Comparison of ENCODE assay signal across 18 mouse cellular contexts in the genomic region with DNA sequence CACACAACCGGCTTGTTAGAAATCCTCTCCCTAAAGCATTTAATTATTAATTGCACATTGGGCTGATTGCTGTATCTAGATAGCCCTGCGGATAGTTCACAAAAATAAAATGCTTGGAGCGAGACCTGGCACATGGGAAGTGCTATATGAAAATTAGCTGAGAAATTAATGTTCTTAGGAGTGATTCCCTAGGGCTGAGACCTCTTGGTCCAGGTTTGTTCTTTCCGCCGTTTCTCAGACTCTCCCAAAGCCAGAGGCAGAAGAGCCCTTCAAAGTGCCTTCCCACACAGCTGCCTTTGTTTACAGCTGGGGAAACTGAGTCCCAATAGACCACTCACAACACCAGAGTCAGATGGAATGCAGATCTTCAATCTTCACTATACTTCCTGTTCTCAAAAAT.
DNase-seq lines count a peak whose midpoint lies in the region; ATAC-seq and TF ChIP-seq lines count a peak whose summit lies in the region.
"Had no signal": no experiment of that assay in that cellular context is flagged by ENCODE, and none has a peak within 500 bp of the region (broad histone marks: within the 10 kb centered on the region; RNA-seq: fewer than 3 reads in every experiment).

No protein-coding gene starts in this region.

- peaks cover 18% of the 10 kb centered on the region for H3K4me1 ChIP-seq in embryonic facial prominence, embryonic 13.5 days
- H3K4me1 ChIP-seq in embryonic facial prominence, embryonic 10.5 days = peaks cover 30% of the 10 kb centered on the region
- peaks cover 39% of the 10 kb centered on the region for H3K4me1 ChIP-seq in forebrain, embryonic 12.5 days
- peaks cover 42% of the 10 kb centered on the region for H3K4me1 ChIP-seq in hindbrain, embryonic 13.5 days (replicated peaks)
- H3K4me1 ChIP-seq in midbrain, embryonic 14.5 days (ENCODE audit: control insufficient read depth, insufficient read depth, low read length) = peaks cover 35% of the 10 kb centered on the region
- H3K4me1 ChIP-seq: liver, embryonic 13.5 days had no signal

- H3K27me3 ChIP-seq in embryonic facial prominence, embryonic 13.5 days = peaks cover 4% of the 10 kb centered on the region; the same call in 1 of the 2 replicates
- peaks cover 44% of the 10 kb centered on the region for H3K27me3 ChIP-seq in embryonic facial prominence, embryonic 10.5 days (replicated peaks; ENCODE audit: low read depth, poor library complexity, severe bottlenecking)
- peaks cover 4% of the 10 kb centered on the region; the same call in 1 of the 2 replicates for H3K27me3 ChIP-seq in forebrain, embryonic 12.5 days
- H3K27me3 ChIP-seq in hindbrain, embryonic 13.5 days = peaks cover 21% of the 10 kb centered on the region
- H3K27me3 ChIP-seq in midbrain, embryonic 14.5 days (ENCODE audit: control insufficient read depth, insufficient read depth, low read length) = no peaks in the 10 kb centered on the region

- ATAC-seq in embryonic facial prominence, embryonic 13.5 days (ENCODE audit: insufficient number of reproducible peaks, insufficient read depth, low FRiP score, low TSS enrichment, low read depth) = no peak
- ATAC-seq in forebrain, embryonic 12.5 days (ENCODE audit: low FRiP score) = no peak; the same call in 1 of the 2 replicates
- ATAC-seq in hindbrain, embryonic 13.5 days (ENCODE audit: low FRiP score) = peak; percentile 14; the same call in 1 of the 2 replicates
- peak; percentile 13; the same call in 1 of the 2 replicates for ATAC-seq in midbrain, embryonic 14.5 days (ENCODE audit: low FRiP score, low TSS enrichment)
- ATAC-seq: intestine, embryonic 16.5 days had no signal

- H3K9ac ChIP-seq in embryonic facial prominence, embryonic 13.5 days = no peak overlapping the region; the same call in 1 of the 2 replicates
- H3K9ac ChIP-seq in forebrain, embryonic 12.5 days = 0 out of 2 replicates have a peak overlapping the region, but pooled peaks have one; percentile 25
- no peak overlapping the region for H3K9ac ChIP-seq in hindbrain, embryonic 13.5 days
- H3K9ac ChIP-seq in midbrain, embryonic 14.5 days (replicated peaks; ENCODE audit: low read length) = no peak overlapping the region
- H3K9ac ChIP-seq: liver, embryonic 13.5 days had no signal

- H3K4me3 ChIP-seq in embryonic facial prominence, embryonic 13.5 days = no peak overlapping the region
- no peak overlapping the region for H3K4me3 ChIP-seq in embryonic facial prominence, embryonic 10.5 days
- no peak overlapping the region; the same call in 1 of the 2 replicates for H3K4me3 ChIP-seq in forebrain, embryonic 12.5 days (replicated peaks)
- H3K4me3 ChIP-seq in hindbrain, embryonic 13.5 days = no peak overlapping the region; the same call in 1 of the 2 replicates
- H3K4me3 ChIP-seq in midbrain, embryonic 14.5 days (replicated peaks; ENCODE audit: low read depth, low read length) = no peak overlapping the region
- no peak overlapping the region for H3K4me3 ChIP-seq in left cerebral cortex, adult 2 months
- H3K4me3 ChIP-seq: erythroblast, embryonic 14.5 days; liver, embryonic 13.5 days had no signal

- intact Hi-C loops in left cerebral cortex, adult 2 months (cut with DNase I) = loop anchor here (5.0 to 10.0 kb wide), 2 partner anchors 65 to 853 kb away; partner anchors contain the start of gene Cep83

- peak overlapping the region; percentile 30 for H3K4me2 ChIP-seq in embryonic facial prominence, embryonic 13.5 days
- H3K4me2 ChIP-seq in forebrain, embryonic 12.5 days = peak overlapping the region; percentile 43
- peak overlapping the region; percentile 45 for H3K4me2 ChIP-seq in hindbrain, embryonic 13.5 days
- peak overlapping the region; percentile 48 for H3K4me2 ChIP-seq in midbrain, embryonic 14.5 days (ENCODE audit: low read length)
- H3K4me2 ChIP-seq: liver, embryonic 13.5 days had no signal

- DNase-seq in embryonic facial prominence, embryonic 10.5 days (ENCODE audit: low spot score) = no peak
- no peak for DNase-seq in midbrain, embryonic 14.5 days
- no peak for DNase-seq in spleen, adult 18-20 months
- DNase-seq in ovary, postnatal 14 days (ENCODE audit: low spot score) = no peak
- no peak for DNase-seq in left cerebral cortex, adult 2 months (ENCODE audit: extremely low spot score in 1 of 2, low spot score in 2 of 2)
- DNase-seq: adrenal gland, adult 8-10 months; cerebellum, adult 9-10 months; heart, adult 18-20 months; heart, postnatal 10 days; kidney, postnatal 14 days; liver, embryonic 13.5 days; lung, postnatal 14 days had no signal

- TF ChIP-seq CTCF in left cerebral cortex, adult 2 months (IDR thresholded peaks at IDR 0.05) = no peak

- H3K9me3 ChIP-seq in embryonic facial prominence, embryonic 13.5 days = no peaks in the 10 kb centered on the region
- H3K9me3 ChIP-seq in embryonic facial prominence, embryonic 10.5 days = no peaks in the 10 kb centered on the region
- no peaks in the 10 kb centered on the region for H3K9me3 ChIP-seq in forebrain, embryonic 12.5 days
- no peaks in the 10 kb centered on the region for H3K9me3 ChIP-seq in hindbrain, embryonic 13.5 days
- H3K9me3 ChIP-seq in midbrain, embryonic 14.5 days (ENCODE audit: control insufficient read depth, low read length) = no peaks in the 10 kb centered on the region
- H3K9me3 ChIP-seq: liver, embryonic 13.5 days had no signal

- H3K27ac ChIP-seq in embryonic facial prominence, embryonic 13.5 days = no peak overlapping the region
- no peak overlapping the region for H3K27ac ChIP-seq in embryonic facial prominence, embryonic 10.5 days (replicated peaks)
- peak overlapping the region; percentile 89 for H3K27ac ChIP-seq in forebrain, embryonic 12.5 days
- H3K27ac ChIP-seq in hindbrain, embryonic 13.5 days = peak overlapping the region; percentile 90
- H3K27ac ChIP-seq in midbrain, embryonic 14.5 days (replicated peaks; ENCODE audit: low read depth, low read length) = peak overlapping the region; percentile 89
- H3K27ac ChIP-seq in left cerebral cortex, adult 2 months = no peak overlapping the region
- H3K27ac ChIP-seq: liver, embryonic 13.5 days; stomach, postnatal 0 days had no signal

- 21% methylated on average over 5 of the region's 5 CpGs for WGBS in embryonic facial prominence, embryonic 13.5 days
- WGBS in embryonic facial prominence, embryonic 10.5 days = 31% methylated on average over 5 of the region's 5 CpGs
- 26% methylated on average over 5 of the region's 5 CpGs for whole genome bisulfite sequencing in forebrain, embryonic 12.5 days
- WGBS in hindbrain, embryonic 13.5 days = 11% methylated on average over 5 of the region's 5 CpGs
- 5% methylated on average over 5 of the region's 5 CpGs for WGBS in midbrain, embryonic 14.5 days

- H3K36me3 ChIP-seq in embryonic facial prominence, embryonic 13.5 days = no peaks in the 10 kb centered on the region
- no peaks in the 10 kb centered on the region for H3K36me3 ChIP-seq in embryonic facial prominence, embryonic 10.5 days (replicated peaks)
- H3K36me3 ChIP-seq in forebrain, embryonic 12.5 days (replicated peaks) = no peaks in the 10 kb centered on the region
- H3K36me3 ChIP-seq in hindbrain, embryonic 13.5 days = no peaks in the 10 kb centered on the region
- H3K36me3 ChIP-seq in midbrain, embryonic 14.5 days (ENCODE audit: control insufficient read depth, insufficient read depth, low read length) = no peaks in the 10 kb centered on the region
- H3K36me3 ChIP-seq: liver, embryonic 13.5 days had no signal

Comparison
In these comparisons a context has a peak if more than half of its experiments do, and no peak if none do; other contexts are left out.
1. ATAC-seq: peak in hindbrain, embryonic 13.5 days (single experiment) and midbrain, embryonic 14.5 days (single experiment); none in embryonic facial prominence, embryonic 13.5 days (single experiment) and forebrain, embryonic 12.5 days (single experiment).
2. H3K27ac ChIP-seq: peak in forebrain, embryonic 12.5 days (single experiment), hindbrain, embryonic 13.5 days (single experiment) and midbrain, embryonic 14.5 days (single experiment); none in embryonic facial prominence, embryonic 13.5 days (single experiment), embryonic facial prominence, embryonic 10.5 days (single experiment) and left cerebral cortex, adult 2 months (single experiment).
3. Peak in every context shown above with its lines, with median percentiles within 50 percentile points of each other: H3K4me2 ChIP-seq.